Mouse (Mus musculus) liver, adult 2 months (tissue): Measurements from ENCODE around the gene Oprm1.

Experiments
- CTCF ChIP-seq: fragments of 200-500 bp; IDR thresholded peaks from 2 replicates; pipeline ENCODE4 v1.5.1; 2011; ENCODE audit warnings: low read depth, low read length, control low read depth
- POLR2A ChIP-seq: fragments of 200-500 bp; IDR thresholded peaks from 2 replicates; pipeline ENCODE4 v1.6.1; 2011; ENCODE audit warnings: low read length, control low read depth; ENCODE audit not compliant: insufficient read depth; ENCODE audit errors: extremely low read depth

DNA sequence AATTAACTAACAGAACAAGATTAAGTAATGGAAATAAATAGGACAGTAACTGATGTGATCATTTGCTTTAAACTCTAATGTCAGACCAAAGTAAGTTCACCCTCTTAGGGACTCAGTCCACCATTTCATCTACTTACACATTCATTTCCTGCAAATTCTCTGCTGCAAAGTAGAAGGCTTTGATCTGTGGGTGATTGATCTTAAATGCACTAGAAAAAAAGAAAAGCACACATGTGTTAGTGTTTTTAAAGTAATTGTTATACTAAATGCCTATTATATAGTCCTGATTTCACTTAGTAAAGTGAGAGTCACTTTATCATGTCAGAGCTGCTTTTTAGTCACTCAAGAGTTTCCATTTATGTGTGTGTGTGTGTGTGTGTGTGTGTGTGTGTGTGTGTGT lies 196.2 kb downstream of the Oprm1 start:
- TF ChIP-seq CTCF (no peak), POLR2A (no peak)
